Comparison of ENCODE assay signal across 24 mouse cellular contexts in the genomic region with DNA sequence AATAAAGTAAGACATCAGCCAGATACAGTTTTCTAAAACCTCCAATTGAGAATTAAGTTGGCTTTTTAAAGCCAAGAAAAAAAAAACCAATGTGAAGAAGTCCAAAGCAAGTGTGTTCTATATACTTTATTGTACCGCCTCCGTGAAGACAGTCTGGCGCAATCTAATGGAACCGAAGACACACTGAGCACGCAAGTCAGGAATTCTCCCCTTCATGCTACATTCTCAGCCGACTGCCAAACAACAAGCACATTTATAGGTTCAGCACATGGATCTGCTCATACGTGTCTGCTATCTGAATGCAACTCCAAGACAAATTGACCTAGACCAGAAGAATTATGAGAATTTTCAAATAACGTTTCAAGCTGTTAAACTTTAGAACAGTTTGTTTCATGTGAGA.
"Had no signal": no experiment of that assay in that cellular context is flagged by ENCODE, and none has a peak within 500 bp of the region (broad histone marks: within the 10 kb centered on the region; RNA-seq: fewer than 3 reads in every experiment).

No protein-coding gene starts in this region.

- H3K27ac ChIP-seq: heart, adult 2 months; heart, embryonic 13.5 days; heart, embryonic 15.5 days; hindbrain, embryonic 12.5 days; hindbrain, embryonic 14.5 days; intestine, embryonic 15.5 days; layer of hippocampus, adult 2 months; left cerebral cortex, adult 2 months; limb, embryonic 10.5 days; limb, embryonic 12.5 days; liver, embryonic 13.5 days had no signal

- H3K36me3 ChIP-seq: heart, embryonic 13.5 days; heart, embryonic 15.5 days; hindbrain, embryonic 12.5 days; intestine, embryonic 15.5 days; limb, embryonic 10.5 days; limb, embryonic 12.5 days; liver, embryonic 13.5 days had no signal

- H3K9me3 ChIP-seq: heart, embryonic 13.5 days; heart, embryonic 15.5 days; hindbrain, embryonic 10.5 days; hindbrain, embryonic 12.5 days; intestine, embryonic 15.5 days; limb, embryonic 10.5 days; limb, embryonic 12.5 days; liver, embryonic 13.5 days had no signal

- H3K4me2 ChIP-seq: heart, embryonic 11.5 days; heart, embryonic 13.5 days; heart, embryonic 15.5 days; hindbrain, embryonic 12.5 days; hindbrain, embryonic 14.5 days; intestine, embryonic 15.5 days; limb, embryonic 12.5 days; liver, embryonic 11.5 days; liver, embryonic 13.5 days had no signal

- ATAC-seq: hindbrain, embryonic 16.5 days; inflammation-experienced regulatory T-cells, adult 6 months; intestine, embryonic 15.5 days; intestine, postnatal 0 days had no signal

- H3K9ac ChIP-seq: heart, embryonic 13.5 days; heart, embryonic 15.5 days; hindbrain, embryonic 12.5 days; hindbrain, embryonic 14.5 days; intestine, embryonic 15.5 days; limb, embryonic 12.5 days; liver, embryonic 13.5 days had no signal

- H3K4me3 ChIP-seq: heart, adult 2 months; heart, embryonic 13.5 days; heart, embryonic 15.5 days; hindbrain, embryonic 10.5 days; hindbrain, embryonic 12.5 days; intestine, embryonic 15.5 days; layer of hippocampus, adult 2 months; left cerebral cortex, adult 2 months; limb, embryonic 10.5 days; limb, embryonic 12.5 days; liver, embryonic 13.5 days had no signal

- H3K27me3 ChIP-seq: heart, embryonic 13.5 days; heart, embryonic 15.5 days; hindbrain, embryonic 12.5 days; intestine, embryonic 15.5 days; limb, embryonic 12.5 days; liver, embryonic 13.5 days had no signal

- H3K4me1 ChIP-seq: heart, embryonic 13.5 days; heart, embryonic 15.5 days; hindbrain, embryonic 12.5 days; intestine, embryonic 15.5 days; limb, embryonic 10.5 days; limb, embryonic 12.5 days; liver, embryonic 13.5 days had no signal

- DNase-seq: gastrocnemius, postnatal 25 days; heart, adult 2 months; heart, postnatal 4 days; kidney, adult 18-20 months; kidney, adult 8-10 months; kidney, postnatal 14 days; kidney, postnatal 4 days; liver; liver, embryonic 13.5 days had no signal
